Mouse (Mus musculus) hindbrain, embryonic 15.5 days (tissue): ENCODE results near the gene Fgfr4. TPM values are rescaled to one million over a fixed set of nuclear protein-coding genes. Genes with fewer than 3 reads are reported as not detected.

Experiments used
- ATAC-seq: fragments of 200-750 bp; cut with Nextera tagmentation; 2 replicates; pipeline ENCODE4 v1.8.0; 2017; ENCODE audit warnings: low read depth, moderate number of reproducible peaks, moderate TSS enrichment; ENCODE audit not compliant: low FRiP score
- H3K27ac ChIP-seq: fragments of 300-500 bp; sonication (generic); replicated peaks from 2 replicates; pipeline ENCODE4 v1.5.1; 2015; ENCODE audit warnings: mild to moderate bottlenecking, inconsistent platforms
- H3K27me3 ChIP-seq: fragments of 300-500 bp; sonication (generic); 2 replicates; pipeline ENCODE4 v1.6.1; 2015; ENCODE audit warnings: control low read depth, inconsistent platforms
- H3K36me3 ChIP-seq: fragments of 300-500 bp; sonication (generic); 2 replicates; pipeline ENCODE4 v1.6.1; 2015; ENCODE audit warnings: control low read depth, inconsistent platforms
- H3K4me1 ChIP-seq: fragments of 300-500 bp; sonication (generic); replicated peaks from 2 replicates; pipeline ENCODE4 v1.6.1; 2015; ENCODE audit warnings: control low read depth, inconsistent platforms
- H3K4me2 ChIP-seq: fragments of 300-500 bp; sonication (generic); 2 replicates; pipeline ENCODE4 v1.6.1; 2015; ENCODE audit warnings: moderate library complexity, mild to moderate bottlenecking, inconsistent platforms
- H3K4me3 ChIP-seq: fragments of 300-500 bp; sonication (generic); 2 replicates; pipeline ENCODE4 v1.5.1; 2015; ENCODE audit warnings: mild to moderate bottlenecking, inconsistent platforms
- H3K9ac ChIP-seq: fragments of 300-500 bp; sonication (generic); 2 replicates; pipeline ENCODE4 v1.6.1; 2015; ENCODE audit warnings: inconsistent platforms
- H3K9me3 ChIP-seq: fragments of 300-500 bp; sonication (generic); 2 replicates; pipeline ENCODE4 v1.6.1; 2016; ENCODE audit warnings: control low read depth, inconsistent platforms
- WGBS: fragments of 180-500 bp; shearing (Covaris S2); methylation state at CpG from one replicate; pipeline ENCODE4 v1.1.7; 2015; 5-methylcytosine and 5-hydroxymethylcytosine counted together
- polyA plus RNA-seq: library from polyadenylated mRNA; unstranded; fragments of >200 nt; fragmentation: Nextera tagmentation; extraction: Ambion mirVana; gene quantifications from 2 replicates; pipeline ENCODE4 v1.2.1, GENCODE M21; 2015

Fgfr4 gene
- polyA plus RNA-seq, 1 experiment from 2014 or later: 1.6 TPM

DNA sequence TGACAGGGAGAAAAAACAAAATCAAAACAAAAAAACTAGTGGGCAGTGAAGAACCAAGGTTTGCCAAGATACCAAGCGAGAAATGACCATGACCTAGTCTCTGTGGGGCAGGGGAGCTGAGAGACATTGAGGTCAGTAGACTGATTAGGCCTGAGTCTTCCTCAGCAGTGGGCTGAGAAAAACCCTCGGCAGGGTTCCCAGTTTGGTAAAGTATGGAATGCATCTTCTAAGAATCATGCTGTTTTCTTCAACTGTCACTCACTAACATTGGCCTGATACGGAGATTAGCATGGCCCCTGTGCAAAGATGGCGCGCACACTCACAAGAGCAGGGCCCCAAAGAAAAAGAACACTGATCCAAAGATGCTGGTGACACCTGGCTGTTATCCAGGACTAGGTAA is 1.5 kb downstream of the Fgfr4 start:
- Histone ChIP-seq H3K27ac (no peak overlapping the region), H3K4me1 (peaks cover 9% of the 10 kb centered on the region), H3K27me3 (peaks cover 20% of the 10 kb centered on the region), H3K9me3 (no peaks in the 10 kb centered on the region), H3K9ac (no peak overlapping the region), H3K36me3 (no peaks in the 10 kb centered on the region), H3K4me2 (no peak overlapping the region), H3K4me3 (no peak overlapping the region)
- ATAC-seq: no peak
- WGBS: 85% methylated on average over 5 of the region's 5 CpGs

- 78% methylated on average over 7 of the region's 7 CpGs for WGBS
- ATAC-seq: no peak
Measured at GRCm38 (mm10) chr13:55162365-55162764, 9.9 kb downstream of the Fgfr4 start.

DNA sequence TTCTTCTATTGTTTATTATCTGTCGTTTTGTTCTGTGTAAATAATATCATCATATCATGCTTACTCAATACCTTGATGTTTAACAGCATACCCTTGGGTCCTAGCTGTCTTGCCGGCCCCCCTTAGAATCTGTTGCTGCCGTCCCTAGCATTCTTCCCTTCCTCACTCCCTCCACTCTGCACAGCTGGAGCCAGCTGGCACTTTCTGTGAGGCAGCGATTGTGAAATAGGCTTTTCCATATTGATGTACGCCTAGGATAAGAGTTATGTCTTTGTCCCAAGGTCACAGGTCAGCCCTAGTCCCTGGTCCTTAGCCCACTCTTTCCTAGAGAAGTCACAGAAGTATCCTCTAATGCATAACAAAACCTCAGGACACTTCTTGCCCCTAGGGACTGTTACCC is 11.1 kb downstream of the Fgfr4 start:
- H3K4me2 ChIP-seq: no peak overlapping the region
- H3K4me1 ChIP-seq: no peaks in the 10 kb centered on the region
- 55% methylated on average over 5 of the region's 5 CpGs for WGBS

More at GRCm38 (mm10) chr13:55162365-55162764, 9.9 kb downstream of the Fgfr4 start:
- H3K27me3 ChIP-seq: no peaks in the 10 kb centered on the region
- no peaks in the 10 kb centered on the region for H3K9me3 ChIP-seq
- no peaks in the 10 kb centered on the region for H3K4me1 ChIP-seq
- H3K36me3 ChIP-seq: no peaks in the 10 kb centered on the region
- H3K4me2 ChIP-seq: no peak overlapping the region
- H3K27ac ChIP-seq: no peak overlapping the region
- no peak overlapping the region for H3K4me3 ChIP-seq
- H3K9ac ChIP-seq: no peak overlapping the region

DNA sequence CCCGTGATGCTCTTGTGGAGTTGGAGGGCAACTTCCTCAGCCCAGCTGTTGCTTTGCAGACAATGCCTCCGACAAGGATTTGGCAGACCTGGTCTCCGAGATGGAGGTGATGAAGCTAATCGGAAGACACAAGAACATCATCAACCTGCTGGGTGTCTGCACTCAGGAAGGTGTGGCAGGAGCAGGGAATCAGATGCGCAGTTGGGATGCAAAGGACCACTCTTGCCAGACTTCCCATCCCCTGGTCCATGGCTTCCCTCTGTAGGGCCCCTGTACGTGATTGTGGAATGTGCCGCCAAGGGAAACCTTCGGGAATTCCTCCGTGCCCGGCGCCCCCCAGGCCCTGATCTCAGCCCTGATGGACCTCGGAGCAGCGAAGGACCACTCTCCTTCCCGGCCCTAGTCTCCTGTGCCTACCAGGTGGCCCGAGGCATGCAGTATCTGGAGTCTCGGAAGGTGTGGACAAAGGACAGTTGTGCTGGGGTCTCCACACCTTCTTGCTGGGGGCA is 13.4 kb downstream of the Fgfr4 start:
- ATAC-seq: no peak
- Histone ChIP-seq H3K4me3 (no peak overlapping the region), H3K27ac (no peak overlapping the region), H3K9me3 (no peaks in the 10 kb centered on the region), H3K27me3 (no peaks in the 10 kb centered on the region), H3K4me2 (no peak overlapping the region), H3K9ac (no peak overlapping the region), H3K36me3 (no peaks in the 10 kb centered on the region), H3K4me1 (peaks cover 6% of the 10 kb centered on the region; the same call in 1 of the 2 replicates)
- 84% methylated on average over 16 of the region's 16 CpGs for WGBS

More for the DNA sequence above, 11.1 kb downstream of the Fgfr4 start:
- Histone ChIP-seq H3K9ac (no peak overlapping the region), H3K27ac (no peak overlapping the region), H3K4me3 (no peak overlapping the region), H3K27me3 (no peaks in the 10 kb centered on the region), H3K36me3 (no peaks in the 10 kb centered on the region), H3K9me3 (no peaks in the 10 kb centered on the region)
- no peak for ATAC-seq

DNA sequence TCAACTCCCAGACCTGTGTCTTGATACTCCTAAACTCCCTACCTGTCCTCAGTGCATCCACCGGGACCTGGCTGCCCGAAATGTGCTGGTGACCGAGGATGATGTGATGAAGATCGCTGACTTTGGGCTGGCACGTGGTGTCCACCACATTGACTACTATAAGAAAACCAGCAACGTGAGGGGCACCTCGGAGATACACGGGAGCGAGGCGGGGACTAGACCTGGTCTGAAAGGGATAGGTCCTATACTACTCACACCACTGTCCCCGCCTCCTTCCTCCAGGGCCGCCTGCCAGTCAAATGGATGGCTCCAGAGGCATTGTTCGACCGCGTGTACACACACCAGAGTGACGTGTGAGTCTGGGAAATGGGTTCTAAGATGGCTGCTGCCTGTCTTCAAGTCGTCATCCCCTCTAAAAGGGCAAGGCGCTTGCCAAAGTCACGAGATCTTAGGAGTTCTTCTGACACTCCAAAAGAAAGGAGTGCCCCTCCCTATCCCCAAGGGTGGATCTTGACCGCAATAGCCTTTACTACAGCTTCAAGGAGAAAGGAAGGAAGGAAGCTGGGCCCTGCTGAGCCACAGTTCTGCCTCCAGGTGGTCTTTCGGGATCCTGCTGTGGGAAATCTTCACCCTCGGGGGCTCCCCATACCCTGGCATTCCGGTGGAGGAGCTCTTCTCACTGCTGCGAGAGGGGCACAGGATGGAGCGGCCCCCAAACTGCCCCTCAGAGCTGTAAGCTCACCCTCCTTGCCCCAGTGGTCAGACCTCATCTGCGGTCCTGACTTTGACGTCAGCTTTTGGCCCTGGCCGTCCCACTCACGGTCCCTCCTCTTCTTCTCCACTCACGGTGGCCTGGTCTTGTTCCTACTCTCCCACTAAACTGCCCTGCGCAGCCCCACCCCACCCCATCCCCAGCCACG is 14.6 kb downstream of the Fgfr4 start:
- ATAC-seq: no peak
- H3K27me3 ChIP-seq: no peaks in the 10 kb centered on the region
- H3K9ac ChIP-seq: no peak overlapping the region
- no peaks in the 10 kb centered on the region for H3K9me3 ChIP-seq
- no peak overlapping the region for H3K4me3 ChIP-seq
- H3K4me2 ChIP-seq: no peak overlapping the region
- no peaks in the 10 kb centered on the region for H3K36me3 ChIP-seq
- no peak overlapping the region for H3K27ac ChIP-seq
- WGBS: 89% methylated on average over 32 of the region's 32 CpGs
- peaks cover 18% of the 10 kb centered on the region for H3K4me1 ChIP-seq

- no peak overlapping the region for H3K4me2 ChIP-seq
- H3K9ac ChIP-seq: no peak overlapping the region
- H3K27ac ChIP-seq: no peak overlapping the region
- WGBS: 78% methylated on average over 11 of the region's 11 CpGs
- no peak for ATAC-seq
- H3K9me3 ChIP-seq: no peaks in the 10 kb centered on the region
- no peak overlapping the region for H3K4me3 ChIP-seq
- H3K27me3 ChIP-seq: no peaks in the 10 kb centered on the region
- H3K36me3 ChIP-seq: no peaks in the 10 kb centered on the region
- peaks cover 21% of the 10 kb centered on the region for H3K4me1 ChIP-seq
Measured at GRCm38 (mm10) chr13:55167798-55168197, 15.4 kb downstream of the Fgfr4 start.

DNA sequence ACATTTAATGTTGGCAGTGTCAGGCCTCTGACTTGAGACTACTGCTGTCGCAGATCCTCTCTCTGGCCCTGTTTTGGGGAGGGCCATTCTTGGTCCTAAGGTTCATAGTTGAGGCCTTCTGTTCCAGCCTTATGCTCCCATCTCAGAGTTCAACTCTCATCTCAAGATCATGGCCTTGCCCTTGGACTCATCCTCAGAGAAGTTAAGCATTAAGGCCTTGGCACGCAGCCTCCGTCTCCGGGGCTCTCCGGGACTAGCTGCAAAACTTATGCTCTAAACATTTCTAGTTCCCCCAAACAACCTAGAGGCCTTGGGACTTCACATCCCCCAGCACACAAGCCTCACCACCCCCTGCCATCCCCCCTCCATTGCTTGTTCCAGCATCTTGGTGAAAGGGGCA is 15.8 kb downstream of the Fgfr4 start:
- Histone ChIP-seq H3K36me3 (no peaks in the 10 kb centered on the region), H3K9ac (no peak overlapping the region), H3K4me3 (no peak overlapping the region), H3K27ac (0 out of 2 replicates have a peak overlapping the region, but pooled peaks have one; percentile 26), H3K4me1 (peaks cover 21% of the 10 kb centered on the region), H3K4me2 (no peak overlapping the region), H3K27me3 (no peaks in the 10 kb centered on the region), H3K9me3 (no peaks in the 10 kb centered on the region)
- no peak for ATAC-seq
- WGBS: 81% methylated on average over 5 of the region's 5 CpGs

GRCm38 (mm10) chr13:55168958-55169369 is 16.5 kb downstream of the Fgfr4 start:
- no peaks in the 10 kb centered on the region for H3K9me3 ChIP-seq
- 22% methylated on average over 13 of the region's 13 CpGs for WGBS
- peaks cover 21% of the 10 kb centered on the region for H3K4me1 ChIP-seq
- no peaks in the 10 kb centered on the region for H3K27me3 ChIP-seq
- no peak overlapping the region for H3K4me3 ChIP-seq
- H3K36me3 ChIP-seq: no peaks in the 10 kb centered on the region
- no peak overlapping the region for H3K4me2 ChIP-seq
- no peak overlapping the region for H3K27ac ChIP-seq
- peak; percentile 86 for ATAC-seq
- no peak overlapping the region for H3K9ac ChIP-seq

GRCm38 (mm10) chr13:55171517-55172335 is 19.3 kb downstream of the Fgfr4 start:
- Histone ChIP-seq H3K9me3 (no peaks in the 10 kb centered on the region), H3K4me1 (peaks cover 21% of the 10 kb centered on the region), H3K4me2 (peak overlapping the region; percentile 34), H3K9ac (no peak overlapping the region), H3K27me3 (no peaks in the 10 kb centered on the region), H3K4me3 (no peak overlapping the region), H3K36me3 (no peaks in the 10 kb centered on the region), H3K27ac (peak overlapping the region; percentile 62)
- WGBS: 9% methylated on average over 26 of the region's 26 CpGs
- ATAC-seq: peak; percentile 73

DNA sequence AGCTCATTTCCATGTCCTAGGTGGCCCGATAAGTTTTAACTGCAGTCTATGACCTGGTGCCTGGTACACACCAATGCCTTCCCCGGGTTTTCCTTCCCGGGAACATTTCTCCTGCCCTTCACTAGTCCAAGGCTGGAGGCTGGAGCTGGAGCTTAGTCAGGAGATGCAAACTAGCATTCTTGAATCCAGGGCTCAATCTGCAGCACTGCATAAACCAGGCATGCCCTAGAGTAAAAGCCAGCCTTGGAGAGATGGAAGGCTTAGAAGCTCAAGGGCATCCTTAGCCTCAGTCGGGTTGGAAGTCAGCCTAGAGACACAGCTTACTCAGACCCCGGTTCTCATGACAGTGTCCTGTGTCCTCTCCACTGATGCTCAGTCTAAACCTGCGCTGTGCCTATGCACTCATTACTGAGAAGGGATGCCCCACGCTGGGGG is 19.9 kb downstream of the Fgfr4 start:
- no peak overlapping the region for H3K9ac ChIP-seq
- H3K27me3 ChIP-seq: no peaks in the 10 kb centered on the region
- 51% methylated on average over 7 of the region's 7 CpGs for WGBS
- H3K9me3 ChIP-seq: no peaks in the 10 kb centered on the region
- no peak for ATAC-seq
- no peak overlapping the region for H3K4me3 ChIP-seq
- peak overlapping the region; percentile 62 for H3K27ac ChIP-seq
- H3K4me1 ChIP-seq: peaks cover 21% of the 10 kb centered on the region
- H3K4me2 ChIP-seq: peak overlapping the region; percentile 34
- no peaks in the 10 kb centered on the region for H3K36me3 ChIP-seq

DNA sequence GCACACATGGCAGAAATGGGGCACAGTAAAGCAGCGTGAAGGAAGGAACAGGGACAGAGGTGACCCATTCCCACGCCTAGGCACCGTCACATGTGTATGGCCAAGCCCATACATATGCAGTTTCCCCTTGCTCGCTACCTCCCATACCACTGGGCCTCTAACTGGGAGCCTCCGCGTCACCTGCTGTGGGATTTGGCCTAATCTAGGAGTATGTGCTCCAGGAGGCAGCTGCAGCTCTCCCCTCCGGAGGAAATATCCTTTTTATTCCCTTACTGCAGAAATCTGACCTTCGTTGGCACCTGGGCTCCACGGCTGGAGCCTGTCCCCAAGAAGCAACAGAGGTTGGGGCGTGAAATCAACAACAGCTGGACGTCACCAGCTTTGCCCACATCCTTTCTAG is 21.9 kb downstream of the Fgfr4 start:
- ATAC-seq: no peak

GRCm38 (mm10) chr13:55176265-55176664 is 23.8 kb downstream of the Fgfr4 start:
- no peak overlapping the region for H3K4me2 ChIP-seq
- H3K36me3 ChIP-seq: no peaks in the 10 kb centered on the region
- no peaks in the 10 kb centered on the region for H3K27me3 ChIP-seq
- ATAC-seq: no peak
- no peaks in the 10 kb centered on the region for H3K9me3 ChIP-seq
- no peak overlapping the region for H3K27ac ChIP-seq
- H3K4me1 ChIP-seq: peaks cover 11% of the 10 kb centered on the region
- no peak overlapping the region for H3K9ac ChIP-seq
- no peak overlapping the region for H3K4me3 ChIP-seq
- 91% methylated on average over 6 of the region's 6 CpGs for WGBS

More for the DNA sequence above, 21.9 kb downstream of the Fgfr4 start:
- Histone ChIP-seq H3K9me3 (no peaks in the 10 kb centered on the region), H3K27ac (no peak overlapping the region), H3K4me2 (no peak overlapping the region), H3K36me3 (no peaks in the 10 kb centered on the region), H3K4me3 (no peak overlapping the region), H3K9ac (no peak overlapping the region), H3K4me1 (peaks cover 16% of the 10 kb centered on the region), H3K27me3 (no peaks in the 10 kb centered on the region)
- WGBS: 81% methylated on average over 11 of the region's 11 CpGs
